Mouse (Mus musculus) cerebellum, postnatal 36 days (tissue): Measurements from ENCODE around the gene Sec23ip.
"Not testable (repeated sequence)": the region's sequence is repeated elsewhere in the genome, so short reads cannot be mapped to it uniquely, and the experiment has no call there.

Experiments
- DNase-seq, 2 experiments: peaks; one replicate each; pipeline ENCODE4 v3.0.0; 2021 to 2022; ENCODE audit warnings: mixed read lengths in 2 of 2

Gene Sec23ip

GRCm38 (mm10) chr7:128744684-128745485 is at the start of gene Sec23ip:
Gene Sec23ip (plus strand): TSS chr7:128744943.
- peak; percentile 97 to 99 for DNase-seq

GRCm38 (mm10) chr7:128699959-128700358 is 44.8 kb upstream of the Sec23ip start:
- DNase-seq, result not testable (repeated sequence)

GRCm38 (mm10) chr7:128705735-128706134 is 39.0 kb upstream of the Sec23ip start:
- peak; percentile 69 to 80 for DNase-seq

GRCm38 (mm10) chr7:128717991-128718390 is 26.8 kb upstream of the Sec23ip start:
- DNase-seq, result no peak

- DNase-seq, result peak; percentile 61 to 68
Observed at GRCm38 (mm10) chr7:128724761-128725160, 20.0 kb upstream of the Sec23ip start.

GRCm38 (mm10) chr7:128725189-128725588 is 19.6 kb upstream of the Sec23ip start:
- no peak for DNase-seq

- no peak for DNase-seq
Observed at GRCm38 (mm10) chr7:128726999-128727398, 17.7 kb upstream of the Sec23ip start.

GRCm38 (mm10) chr7:128727701-128728100 is 17.0 kb upstream of the Sec23ip start:
- no peak for DNase-seq

- DNase-seq, result no peak
Observed at GRCm38 (mm10) chr7:128728738-128729137, 16.0 kb upstream of the Sec23ip start.

- no peak for DNase-seq
Observed at GRCm38 (mm10) chr7:128731585-128731984, 13.2 kb upstream of the Sec23ip start.

GRCm38 (mm10) chr7:128738041-128738440 is 6.7 kb upstream of the Sec23ip start:
- DNase-seq, result no peak

- DNase-seq, result no peak
Observed at GRCm38 (mm10) chr7:128739116-128739461, 5.7 kb upstream of the Sec23ip start.

GRCm38 (mm10) chr7:128739462-128740277 is 5.1 kb upstream of the Sec23ip start:
- peak in 1 of 2 experiments; percentile 49 for DNase-seq

GRCm38 (mm10) chr7:128740334-128740733 is 4.4 kb upstream of the Sec23ip start, which contains the start of gene Mcmbp:
Gene Mcmbp (minus strand): TSS chr7:128740495.
- DNase-seq, result peak; percentile 98

GRCm38 (mm10) chr7:128743898-128744297 is 845 bp upstream of the Sec23ip start:
- no peak for DNase-seq

- DNase-seq, result peak in 1 of 2 experiments; percentile 20
Observed at GRCm38 (mm10) chr7:128746151-128746550, 1.4 kb downstream of the Sec23ip start.

- peak in 1 of 2 experiments; percentile 19 for DNase-seq
Observed at GRCm38 (mm10) chr7:128748758-128749157, 4.0 kb downstream of the Sec23ip start.

- peak; percentile 61 to 67 for DNase-seq
Observed at GRCm38 (mm10) chr7:128750296-128750695, 5.6 kb downstream of the Sec23ip start.

- no peak for DNase-seq
Observed at GRCm38 (mm10) chr7:128752012-128752411, 7.3 kb downstream of the Sec23ip start.

GRCm38 (mm10) chr7:128755396-128755795 is 10.7 kb downstream of the Sec23ip start:
- DNase-seq, result no peak

- DNase-seq, result no peak
Observed at GRCm38 (mm10) chr7:128758948-128759347, 14.2 kb downstream of the Sec23ip start.

- peak; percentile 20 to 32 for DNase-seq
Observed at GRCm38 (mm10) chr7:128766696-128767095, 22.0 kb downstream of the Sec23ip start.

GRCm38 (mm10) chr7:128777201-128777600 is 32.5 kb downstream of the Sec23ip start:
- DNase-seq, result no peak

- peak; percentile 51 to 52 for DNase-seq
Observed at GRCm38 (mm10) chr7:128779305-128779704, 34.6 kb downstream of the Sec23ip start.
